Mouse (Mus musculus) liver, postnatal 0 days (tissue): ENCODE data around the gene Limd1. TPM values are rescaled to one million over a fixed set of nuclear protein-coding genes. Genes with fewer than 3 reads are reported as not detected.

Experiments used
- ATAC-seq: fragments of 200-750 bp; cut with Nextera tagmentation; 2 replicates; pipeline ENCODE4 v1.8.0; 2017; ENCODE audit warnings: mild to moderate bottlenecking, moderate library complexity
- DNase-seq: peaks from one replicate; pipeline ENCODE4 v3.0.0-alpha.2; 2016
- H3K27ac ChIP-seq: fragments of 300-500 bp; sonication (generic); 2 replicates; pipeline ENCODE4 v1.5.1; 2014; ENCODE audit warnings: antibody characterized with exemption, moderate library complexity, mild to moderate bottlenecking, low read depth
- H3K27me3 ChIP-seq: fragments of 300-500 bp; sonication (generic); 2 replicates; pipeline ENCODE4 v1.6.1; 2014; ENCODE audit warnings: low read length, control low read depth, mixed read lengths; ENCODE audit not compliant: insufficient read depth
- H3K36me3 ChIP-seq: fragments of 300-500 bp; sonication (generic); replicated peaks from 2 replicates; pipeline ENCODE4 v1.6.1; 2014; ENCODE audit warnings: mild to moderate bottlenecking, control low read depth, low read length, moderate library complexity, mixed read lengths; ENCODE audit not compliant: insufficient read depth
- H3K4me1 ChIP-seq: fragments of 300-500 bp; sonication (generic); 2 replicates; pipeline ENCODE4 v1.6.1; 2014; ENCODE audit warnings: antibody characterized with exemption, mild to moderate bottlenecking, control low read depth; ENCODE audit not compliant: insufficient read depth
- H3K4me2 ChIP-seq: fragments of 300-500 bp; sonication (generic); 2 replicates; pipeline ENCODE4 v1.6.1; 2014; ENCODE audit warnings: low read depth, mild to moderate bottlenecking, low read length, moderate library complexity, mixed read lengths
- H3K4me3 ChIP-seq: fragments of 300-500 bp; sonication (generic); 2 replicates; pipeline ENCODE4 v1.5.1; 2014; ENCODE audit warnings: low read depth, low read length
- H3K9ac ChIP-seq: fragments of 300-500 bp; sonication (generic); replicated peaks from 2 replicates; pipeline ENCODE4 v1.6.1; 2014; ENCODE audit warnings: mild to moderate bottlenecking, moderate library complexity
- H3K9me3 ChIP-seq: fragments of 300-500 bp; sonication (generic); 2 replicates; pipeline ENCODE4 v1.6.1; 2016; ENCODE audit warnings: mild to moderate bottlenecking, control low read depth, low read length, mixed read lengths
- CTCF ChIP-seq: sonication (generic); IDR thresholded peaks from 2 replicates; pipeline ENCODE4 v1.5.1; 2016; ENCODE audit warnings: antibody characterized with exemption, low read depth
- EP300 ChIP-seq: IDR thresholded peaks from 2 replicates; pipeline ENCODE4 v1.6.1; 2016; ENCODE audit warnings: antibody characterized with exemption, low read depth, mild to moderate bottlenecking
- WGBS: fragments of 180-500 bp; shearing (Covaris S2); extraction: QIAGEN DNeasy Blood & Tissue Kit; methylation state at CpG from one replicate; pipeline ENCODE4 v1.1.7; 2014; ENCODE audit not compliant: insufficient replicate concordance; 5-methylcytosine and 5-hydroxymethylcytosine counted together
- polyA plus RNA-seq: library from polyadenylated mRNA; unstranded; fragments of >200 nt; fragmentation: Nextera tagmentation; extraction: Ambion mirVana; gene quantifications from 2 replicates; pipeline ENCODE4 v1.2.1, GENCODE M21; 2015

The Limd1 gene
- polyA plus RNA-seq, 1 experiment from 2014 or later: 12.4 TPM

- DNase-seq (no peak), ATAC-seq (no peak)
- Histone ChIP-seq H3K4me1 (no peaks in the 10 kb centered on the region), H3K27ac (no peak overlapping the region), H3K4me3 (no peak overlapping the region), H3K9ac (no peak overlapping the region), H3K27me3 (no peaks in the 10 kb centered on the region), H3K9me3 (no peaks in the 10 kb centered on the region), H3K36me3 (0 out of 2 replicates have a peak, but pooled peaks cover 3% of the 10 kb centered on the region), H3K4me2 (no peak overlapping the region)
- TF ChIP-seq EP300: no peak
- no peak for TF ChIP-seq CTCF
These were observed 29.9 kb upstream of the Limd1 start for GRCm38 (mm10) chr9:123448594-123448993.

GRCm38 (mm10) chr9:123450174-123450573, 28.3 kb upstream of the Limd1 start:
- Histone ChIP-seq H3K27me3 (no peaks in the 10 kb centered on the region), H3K27ac (no peak overlapping the region), H3K36me3 (0 out of 2 replicates have a peak, but pooled peaks cover 5% of the 10 kb centered on the region), H3K4me3 (no peak overlapping the region), H3K4me2 (no peak overlapping the region), H3K9ac (no peak overlapping the region), H3K9me3 (no peaks in the 10 kb centered on the region), H3K4me1 (no peaks in the 10 kb centered on the region)
- ATAC-seq: no peak
- TF ChIP-seq EP300 (no peak), CTCF (peak; percentile 86)
- 49% methylated on average over 2 of the region's 2 CpGs for WGBS
- peak; percentile 65 for DNase-seq

- H3K4me3 ChIP-seq: no peak overlapping the region
- H3K9ac ChIP-seq: no peak overlapping the region
- H3K27ac ChIP-seq: no peak overlapping the region
- peaks cover 5% of the 10 kb centered on the region; the same call in 1 of the 2 replicates for H3K36me3 ChIP-seq
- no peaks in the 10 kb centered on the region for H3K9me3 ChIP-seq
- no peak overlapping the region for H3K4me2 ChIP-seq
- no peaks in the 10 kb centered on the region for H3K27me3 ChIP-seq
- no peak for DNase-seq
- no peak for ATAC-seq
- WGBS: 52% methylated on average over 3 of the region's 3 CpGs
- TF ChIP-seq CTCF (no peak), EP300 (no peak)
- 0 out of 2 replicates have a peak, but pooled peaks cover 2% of the 10 kb centered on the region for H3K4me1 ChIP-seq
These were observed 26.7 kb upstream of the Limd1 start for GRCm38 (mm10) chr9:123451772-123452171.

GRCm38 (mm10) chr9:123456634-123457602, 21.6 kb upstream of the Limd1 start:
- no peaks in the 10 kb centered on the region for H3K9me3 ChIP-seq
- H3K27ac ChIP-seq: peak overlapping the region; percentile 72
- no peak overlapping the region for H3K4me2 ChIP-seq
- no peaks in the 10 kb centered on the region for H3K27me3 ChIP-seq
- TF ChIP-seq CTCF (no peak), EP300 (0 out of 2 replicates have a peak, but pooled peaks have one; percentile 34)
- WGBS: 61% methylated on average over 9 of the region's 9 CpGs
- peaks cover 10% of the 10 kb centered on the region; the same call in 1 of the 2 replicates for H3K4me1 ChIP-seq
- peaks cover 8% of the 10 kb centered on the region; the same call in 1 of the 2 replicates for H3K36me3 ChIP-seq
- ATAC-seq (no peak), DNase-seq (peak; percentile 21)
- 0 out of 2 replicates have a peak overlapping the region, but pooled peaks have one; percentile 38 for H3K9ac ChIP-seq
- no peak overlapping the region for H3K4me3 ChIP-seq

- WGBS: 51% methylated on average over 2 of the region's 2 CpGs
- Histone ChIP-seq H3K4me1 (peaks cover 10% of the 10 kb centered on the region; the same call in 1 of the 2 replicates), H3K27ac (peak overlapping the region; percentile 49; the same call in 1 of the 2 replicates), H3K9ac (no peak overlapping the region), H3K9me3 (no peaks in the 10 kb centered on the region), H3K4me2 (no peak overlapping the region), H3K36me3 (peaks cover 8% of the 10 kb centered on the region; the same call in 1 of the 2 replicates), H3K4me3 (no peak overlapping the region), H3K27me3 (no peaks in the 10 kb centered on the region)
- ATAC-seq (no peak), DNase-seq (peak; percentile 33)
- peak; percentile 69 for TF ChIP-seq CTCF
- 0 out of 2 replicates have a peak, but pooled peaks have one; percentile 1 for TF ChIP-seq EP300
These were observed 20.9 kb upstream of the Limd1 start for GRCm38 (mm10) chr9:123457603-123458002.

GRCm38 (mm10) chr9:123467141-123467620, 11.3 kb upstream of the Limd1 start:
- TF ChIP-seq CTCF: no peak
- TF ChIP-seq EP300: no peak
- ATAC-seq: no peak

More at GRCm38 (mm10) chr9:123467141-123467620, 11.3 kb upstream of the Limd1 start:
- no peak overlapping the region for H3K4me3 ChIP-seq
- H3K4me1 ChIP-seq: no peaks in the 10 kb centered on the region
- no peaks in the 10 kb centered on the region for H3K36me3 ChIP-seq
- no peaks in the 10 kb centered on the region for H3K9me3 ChIP-seq
- no peak for DNase-seq
- H3K4me2 ChIP-seq: no peak overlapping the region
- WGBS: 77% methylated on average over 4 of the region's 4 CpGs
- H3K27ac ChIP-seq: no peak overlapping the region
- H3K9ac ChIP-seq: no peak overlapping the region
- H3K27me3 ChIP-seq: no peaks in the 10 kb centered on the region
